Mouse (Mus musculus): Measurements from ENCODE around the gene Arhgap21.

DNA sequence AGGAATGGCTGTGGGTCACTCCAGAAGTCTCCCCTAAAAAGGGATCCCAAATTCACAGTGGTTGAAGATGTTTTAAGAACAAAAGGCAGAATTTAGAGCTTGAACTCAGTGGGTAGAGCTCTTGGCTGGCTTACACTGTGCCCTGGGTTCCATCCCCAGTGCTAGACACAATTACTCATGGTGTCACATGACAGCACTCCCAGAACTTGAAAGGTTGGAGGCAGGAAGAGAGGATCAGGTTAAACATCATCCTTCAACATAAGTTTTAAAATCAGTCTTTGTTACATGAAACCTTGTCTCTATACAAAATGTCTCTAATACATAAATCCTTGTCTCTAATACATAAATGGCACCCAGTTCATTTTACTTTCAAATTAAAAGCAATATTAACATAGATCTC is 8.4 kb upstream of the Arhgap21 start:
- TF ChIP-seq CTCF (IDR thresholded peaks at IDR 0.05; ENCODE audit: borderline replicate concordance, insufficient read depth, low read length) (no peak), POLR2A (IDR thresholded peaks at IDR 0.05; ENCODE audit: low read depth, low read length) (no peak)

All from embryonic fibroblast, embryonic 13.5 days (primary cell).